Mouse (Mus musculus) T-helper 17 cell (primary cell): Measurements from ENCODE around the gene Capn2.

Experiments
- in situ Hi-C, 2 experiments: fragments of 300-600 bp; cut with MboI, MseI; formaldehyde crosslinking; loops; 1 replicate in 1 of 2; 2 replicates in 1 of 2; pipeline ENCODE4 v1.15.1; 2025; ENCODE audit warnings: high pct_unique_total_duplicates in 2 of 2

The Capn2 gene

DNA sequence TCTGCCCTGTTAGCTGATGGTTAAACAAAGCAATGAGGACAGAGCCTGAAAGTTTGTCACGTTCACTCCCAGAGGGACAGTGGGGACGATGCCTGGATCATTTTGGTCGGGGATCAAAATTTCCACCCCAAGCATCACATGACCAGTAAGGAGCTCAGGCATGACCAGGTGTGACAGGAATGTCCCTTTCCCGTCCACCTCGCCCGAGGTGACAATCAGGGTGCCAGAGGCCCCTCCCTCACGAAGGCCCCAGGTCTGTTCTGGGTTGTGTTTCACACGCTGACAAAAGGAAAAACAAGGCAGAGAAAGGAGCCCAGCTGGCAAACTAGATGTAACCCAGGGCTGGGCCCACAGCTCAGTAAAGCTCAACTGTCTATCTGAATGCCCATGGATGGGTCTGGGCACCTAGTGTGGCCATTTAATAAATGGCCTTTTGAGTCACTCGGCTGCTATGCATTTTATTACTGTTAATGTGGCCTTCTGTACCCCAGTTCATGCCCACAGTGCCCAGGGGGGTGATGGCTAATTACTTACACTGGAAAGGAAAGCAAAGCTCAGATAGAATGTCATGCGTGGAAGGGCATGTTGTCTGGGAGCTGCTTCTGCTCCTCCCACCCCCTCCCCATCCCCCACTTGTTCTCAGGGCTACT is 35.6 kb downstream of the Capn2 start:
- in situ Hi-C loops, result loop anchor here in 1 of 2 experiments (10.0 kb wide), 1 partner anchor 173 kb away; no protein-coding TSS in a partner anchor

DNA sequence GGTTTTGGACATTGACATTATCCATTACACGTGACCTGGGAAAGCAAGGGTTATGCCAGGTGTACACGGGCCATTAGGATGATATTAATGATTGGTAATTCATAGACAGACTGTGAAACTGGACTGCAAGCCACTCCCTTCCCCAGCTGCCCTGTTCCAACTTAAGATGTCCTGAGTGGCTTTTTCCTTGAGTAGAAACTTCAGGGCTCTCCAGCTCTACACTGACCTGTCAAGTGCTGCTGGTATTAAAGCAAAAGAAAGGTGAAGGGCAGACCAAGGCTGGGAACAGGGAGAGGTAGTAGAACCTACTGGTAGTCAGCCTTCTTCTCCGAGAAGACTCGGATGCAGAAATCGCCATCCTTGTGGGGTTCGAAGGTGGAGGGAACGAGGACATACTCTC is 36.3 kb downstream of the Capn2 start:
- in situ Hi-C loops, result loop anchor here in 1 of 2 experiments (10.0 kb wide), 1 partner anchor 174 kb away; no protein-coding TSS in a partner anchor

DNA sequence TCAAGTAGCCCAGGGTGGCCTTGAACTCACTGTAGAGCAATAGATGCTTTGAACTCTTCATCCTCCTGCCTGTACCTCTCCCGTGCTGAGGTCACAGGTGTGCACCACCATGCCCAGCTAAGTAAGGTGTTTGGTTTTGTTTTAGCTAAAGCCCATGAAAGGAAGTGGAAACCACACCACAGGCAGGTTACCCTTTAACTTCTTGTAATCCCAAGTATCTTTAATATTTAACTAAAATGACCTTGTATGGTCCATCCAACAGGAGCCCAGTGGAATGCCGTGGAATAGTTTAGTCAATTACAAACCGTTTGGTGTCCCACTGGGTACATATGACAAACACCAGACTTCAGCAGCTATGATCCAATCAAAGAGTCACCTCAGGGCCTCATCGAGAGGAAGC is 38.5 kb downstream of the Capn2 start:
- in situ Hi-C loops, result loop anchor here in 1 of 2 experiments (5.0 to 10.0 kb wide), 2 partner anchors 326 to 773 kb away; no protein-coding TSS in a partner anchor

DNA sequence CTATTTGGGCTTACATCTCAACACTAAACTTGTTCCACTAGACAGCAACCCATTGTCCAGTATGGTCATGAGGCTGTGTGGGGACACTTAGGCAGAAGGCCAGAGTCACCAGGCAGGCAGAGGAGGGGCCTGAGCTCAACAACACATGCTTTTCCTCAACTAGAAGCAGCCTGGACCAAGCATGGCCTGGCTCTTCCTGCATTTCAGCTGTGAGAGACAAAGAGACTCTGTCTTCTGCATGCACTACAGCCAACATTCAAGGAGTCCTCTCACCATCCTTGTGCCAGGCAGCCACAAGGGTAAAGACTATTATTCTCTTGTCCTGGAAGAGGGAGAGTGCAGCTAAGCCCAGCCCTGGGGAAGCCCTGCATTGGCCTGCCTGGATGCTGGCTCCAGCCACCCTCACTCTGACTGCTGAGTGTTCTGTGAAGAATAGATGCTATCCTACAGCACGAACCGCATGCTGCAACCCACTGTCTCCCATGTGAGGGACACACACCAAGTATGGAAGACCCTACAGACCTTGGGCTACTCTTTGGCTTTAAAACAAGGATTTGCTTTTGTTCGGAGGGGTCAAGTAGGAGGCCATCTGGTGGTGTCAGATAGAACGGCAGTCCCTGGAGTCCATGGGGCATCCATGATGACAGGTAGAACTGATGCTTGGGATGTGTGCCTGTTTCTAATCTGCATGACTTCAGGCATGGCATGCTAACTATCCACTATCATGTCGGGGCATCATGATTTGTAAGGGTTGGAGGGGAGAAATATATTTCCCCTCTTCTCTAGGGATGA is 42.2 kb downstream of the Capn2 start:
- in situ Hi-C loops, result loop anchor here in 1 of 2 experiments (5.0 to 10.0 kb wide), 2 partner anchors 330 to 777 kb away; no protein-coding TSS in a partner anchor

DNA sequence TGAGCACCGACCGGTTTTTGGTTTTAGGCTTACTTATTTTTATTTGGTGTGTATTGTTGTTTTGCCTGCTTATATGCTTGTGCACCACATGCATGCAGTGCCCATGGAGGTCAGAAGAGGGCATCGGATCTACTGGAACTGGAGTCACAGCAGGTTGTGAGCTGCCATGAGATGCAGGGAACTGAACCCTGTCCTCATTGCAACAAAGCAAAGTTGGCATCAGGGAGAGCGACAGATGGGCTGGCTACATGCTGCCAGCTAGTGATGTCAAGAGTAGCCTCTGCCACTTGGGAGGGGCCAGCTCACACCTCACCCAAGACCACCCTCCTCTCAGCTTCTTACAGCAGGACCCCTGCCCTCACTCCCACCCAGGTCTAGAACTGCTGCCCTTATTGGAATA is 51.4 kb downstream of the Capn2 start:
- in situ Hi-C loops, result no loop called here

DNA sequence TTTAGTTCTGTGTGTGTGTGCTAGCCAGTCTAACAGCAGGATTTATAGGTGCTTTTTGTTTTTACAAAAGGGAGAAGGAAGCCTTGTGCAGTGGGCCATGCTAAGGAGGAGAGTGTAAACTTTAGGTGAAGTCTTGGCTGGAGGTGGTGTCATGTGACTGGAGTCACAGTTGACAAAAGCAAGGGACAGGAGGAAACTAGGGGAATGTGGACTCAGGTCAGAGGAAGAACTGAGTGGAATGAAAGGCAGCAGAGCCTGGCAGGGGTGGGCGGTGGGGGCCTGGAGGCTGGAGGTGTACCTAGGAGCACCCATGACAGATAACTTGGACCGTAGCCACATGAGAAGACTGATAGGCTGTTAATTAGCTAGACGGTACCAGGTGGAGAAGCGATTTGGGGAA is 52.1 kb downstream of the Capn2 start:
- in situ Hi-C loops, result no loop called here

DNA sequence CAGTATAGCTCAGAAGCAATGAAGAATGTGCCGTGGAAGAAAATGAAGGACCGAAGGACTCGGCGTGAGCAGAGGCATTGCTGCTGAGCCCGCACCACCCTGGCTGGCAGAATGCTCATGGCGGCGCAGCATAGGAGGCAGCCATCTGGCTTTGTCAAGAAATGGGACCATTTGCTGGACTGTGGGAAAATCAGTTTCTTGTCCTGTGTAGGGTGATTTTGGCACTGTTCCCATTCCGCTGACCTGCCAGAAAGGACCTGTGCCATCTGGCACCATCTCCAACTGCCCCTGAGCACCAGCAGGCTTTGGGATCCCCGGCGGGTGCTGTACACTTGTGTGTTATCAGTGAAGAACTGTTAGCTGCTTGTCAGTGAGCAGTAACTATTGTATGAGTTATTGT is 55.6 kb downstream of the Capn2 start:
- in situ Hi-C loops, result no loop called here

DNA sequence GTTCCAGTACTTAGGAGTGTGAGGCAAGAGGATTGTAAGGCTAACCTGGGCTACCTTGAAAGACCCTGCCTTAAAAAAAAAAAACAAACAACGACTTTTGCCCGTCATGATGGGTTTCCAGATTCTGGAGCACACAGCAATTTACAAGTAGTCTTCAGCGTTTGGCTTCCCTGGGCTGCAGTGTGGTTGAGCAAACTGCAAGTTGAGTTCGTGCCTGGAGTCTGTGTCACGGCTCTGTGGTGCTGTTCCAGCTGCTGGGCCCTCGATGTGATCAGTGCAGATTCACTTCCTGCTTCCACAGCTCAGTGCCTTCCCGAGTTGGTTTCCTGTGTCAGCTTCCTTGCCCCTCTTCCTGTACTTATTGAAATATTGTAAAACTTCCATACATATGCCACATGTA is 56.1 kb downstream of the Capn2 start:
- in situ Hi-C loops, result no loop called here

DNA sequence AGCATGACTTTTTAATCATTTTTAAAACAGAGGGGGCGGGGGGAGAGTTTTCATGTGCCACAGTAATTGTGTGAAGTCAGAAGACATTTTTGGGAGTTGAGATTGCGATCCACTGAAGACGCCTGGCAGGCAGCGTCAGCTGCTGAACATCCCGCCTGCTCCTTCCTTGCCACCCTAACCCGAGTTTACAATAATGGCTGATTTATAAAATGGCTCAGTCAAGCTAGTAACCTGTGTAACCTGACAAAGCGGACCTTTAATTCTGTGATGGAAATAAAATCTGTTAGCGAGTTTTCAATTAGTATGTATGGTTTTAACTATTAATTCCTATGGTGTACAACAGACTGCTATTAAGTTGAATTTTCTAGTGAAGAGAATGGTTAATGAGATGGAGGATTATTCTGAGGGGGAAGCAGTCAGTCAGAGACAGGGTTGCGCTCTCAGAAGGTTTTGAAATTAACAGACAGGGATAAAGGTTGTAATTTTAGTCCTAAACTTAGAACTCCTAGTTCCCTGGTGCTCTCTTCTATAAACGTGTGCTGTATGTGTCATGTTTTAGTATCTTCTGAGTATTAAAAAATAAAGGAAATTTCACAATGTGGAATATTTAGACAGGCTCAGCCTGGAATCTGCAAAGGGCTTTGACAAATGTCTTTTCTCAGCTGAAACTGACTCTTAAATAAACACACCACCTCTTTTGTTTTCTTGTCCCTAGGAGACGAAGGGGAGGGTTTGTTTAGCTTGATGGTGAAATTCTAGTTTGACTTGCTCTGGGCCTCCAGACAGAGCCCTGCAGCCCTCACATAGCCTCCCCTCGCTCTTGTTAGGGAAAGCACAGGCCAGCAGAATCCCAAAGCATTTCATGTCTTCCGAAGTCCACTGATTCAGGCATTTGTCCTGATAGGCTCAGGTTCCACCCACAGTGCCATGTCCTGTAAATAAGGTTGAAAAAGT is 56.8 kb downstream of the Capn2 start:
- in situ Hi-C loops, result no loop called here

DNA sequence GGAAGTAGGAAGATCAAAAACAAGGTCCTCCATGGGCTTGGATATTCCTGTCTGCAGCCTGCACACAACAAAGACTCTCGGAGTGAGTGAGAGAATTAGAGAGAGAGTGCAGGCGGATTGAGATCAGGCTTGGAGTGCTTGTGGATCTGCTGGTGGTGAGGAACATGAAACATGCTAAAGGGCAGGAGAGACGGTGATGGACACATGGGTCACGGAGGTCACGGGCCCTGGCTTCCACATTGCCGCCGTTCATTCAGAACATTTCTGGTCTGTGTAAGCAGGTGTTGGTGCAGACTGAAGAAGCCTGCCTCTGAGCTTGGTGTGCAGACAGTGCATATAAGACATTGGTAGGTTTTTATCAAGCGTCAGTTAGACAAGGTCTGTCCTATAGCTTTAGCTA is 58.0 kb downstream of the Capn2 start:
- in situ Hi-C loops, result no loop called here

DNA sequence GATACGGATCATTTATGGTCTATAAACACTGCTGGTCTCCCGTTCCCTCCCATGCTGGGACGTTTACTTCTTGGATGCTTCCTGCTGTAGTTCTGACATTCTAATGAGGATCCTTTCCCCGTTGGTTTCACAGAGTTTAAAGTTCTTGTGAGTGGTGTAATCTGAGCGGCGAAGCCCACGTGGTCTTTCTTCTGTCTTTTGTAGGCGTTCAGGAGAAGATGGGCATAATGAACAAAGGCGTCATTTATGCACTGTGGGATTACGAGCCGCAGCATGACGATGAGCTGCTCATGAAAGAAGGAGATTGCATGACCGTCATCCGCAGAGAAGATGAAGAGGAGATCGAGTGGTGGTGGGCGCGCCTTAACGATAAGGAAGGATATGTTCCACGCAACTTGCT is 58.9 kb downstream of the Capn2 start:
- in situ Hi-C loops, result no loop called here

DNA sequence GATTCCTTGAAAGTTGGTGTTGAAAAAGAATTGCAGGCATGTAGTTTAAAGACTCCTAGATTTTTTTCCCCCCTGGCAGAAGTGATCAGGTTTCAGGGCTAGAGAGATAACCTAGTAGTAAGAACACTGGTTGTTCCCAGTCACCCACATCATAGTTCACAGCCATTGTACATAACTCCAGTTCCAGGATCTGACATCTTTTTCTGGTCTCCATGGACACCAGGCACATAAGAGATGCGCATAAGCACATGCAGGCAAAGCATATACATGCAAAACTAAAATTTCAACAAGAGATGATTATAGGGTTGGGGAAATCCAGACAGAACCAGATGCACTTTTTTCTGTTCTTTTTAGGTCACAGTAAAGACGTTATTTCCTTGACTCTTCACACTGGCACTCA is 62.3 kb downstream of the Capn2 start:
- in situ Hi-C loops, result no loop called here

DNA sequence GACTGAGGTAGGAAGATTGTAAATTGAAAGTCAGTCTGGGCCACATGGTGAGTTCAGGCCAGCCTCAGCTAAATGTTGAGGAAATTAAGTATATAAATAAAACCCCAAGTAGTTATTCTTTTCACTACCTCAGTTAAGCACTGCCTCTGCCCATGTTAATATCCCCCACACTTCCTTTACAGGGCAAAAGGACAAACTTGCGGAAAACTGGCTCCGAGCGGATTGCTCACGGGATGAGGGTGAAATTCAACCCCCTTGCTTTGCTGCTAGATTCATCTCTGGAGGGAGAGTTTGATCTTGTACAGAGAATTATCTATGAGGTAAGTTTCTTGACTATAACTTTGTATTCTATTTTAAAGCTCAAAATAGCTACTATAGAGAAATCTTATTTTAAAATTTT is 64.9 kb downstream of the Capn2 start:
- in situ Hi-C loops, result no loop called here

DNA sequence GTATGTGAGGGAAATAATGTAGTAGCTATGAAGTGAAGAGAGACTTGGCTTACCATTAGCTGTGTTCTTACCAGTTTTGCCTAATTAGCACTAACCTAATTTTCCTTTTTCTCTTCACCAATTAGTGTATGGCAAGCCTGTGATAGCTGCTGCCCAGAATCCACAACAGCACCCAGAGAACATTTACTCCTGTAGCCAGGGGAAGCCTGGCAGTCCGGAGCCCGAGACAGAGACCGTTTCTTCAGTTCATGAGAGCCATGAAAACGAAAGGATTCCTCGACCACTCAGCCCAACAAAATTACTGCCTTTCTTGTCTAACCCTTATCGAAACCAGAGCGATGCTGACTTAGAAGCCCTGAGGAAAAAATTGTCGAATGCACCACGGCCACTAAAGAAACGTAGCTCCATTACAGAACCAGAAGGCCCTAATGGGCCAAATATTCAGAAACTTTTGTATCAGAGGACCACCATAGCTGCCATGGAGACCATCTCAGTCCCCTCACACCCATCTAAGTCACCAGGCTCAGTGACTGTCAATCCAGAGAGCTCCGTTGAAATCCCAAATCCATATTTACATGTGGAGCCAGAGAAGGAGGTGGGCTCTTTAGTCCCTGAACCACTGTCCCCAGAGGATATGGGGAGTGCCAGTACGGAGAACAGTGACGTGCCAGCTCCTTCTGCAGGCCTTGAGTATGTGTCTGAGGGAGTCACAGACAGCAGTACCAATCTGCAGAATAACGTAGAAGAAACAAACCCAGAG is 69.0 kb downstream of the Capn2 start:
- in situ Hi-C loops, result no loop called here

DNA sequence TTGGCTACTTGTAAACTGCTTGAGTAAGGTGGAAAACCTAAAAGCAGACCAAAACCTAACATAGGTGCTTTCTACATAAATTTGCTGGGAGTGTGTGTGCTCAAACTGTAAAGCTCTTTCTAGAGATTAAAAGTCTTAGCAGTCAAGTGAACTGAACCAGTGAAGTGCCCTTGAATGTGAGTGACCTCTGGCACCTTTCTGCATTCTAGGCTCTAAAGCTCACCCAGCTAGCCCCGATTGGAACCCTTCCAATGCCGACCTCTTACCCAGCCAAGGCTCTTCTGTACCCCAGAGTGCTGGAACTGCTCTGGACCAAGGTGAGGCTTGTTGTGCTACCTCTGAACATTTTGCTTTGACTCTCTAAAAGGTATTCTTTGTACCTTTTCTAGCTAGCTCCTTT is 73.3 kb downstream of the Capn2 start:
- in situ Hi-C loops, result no loop called here

DNA sequence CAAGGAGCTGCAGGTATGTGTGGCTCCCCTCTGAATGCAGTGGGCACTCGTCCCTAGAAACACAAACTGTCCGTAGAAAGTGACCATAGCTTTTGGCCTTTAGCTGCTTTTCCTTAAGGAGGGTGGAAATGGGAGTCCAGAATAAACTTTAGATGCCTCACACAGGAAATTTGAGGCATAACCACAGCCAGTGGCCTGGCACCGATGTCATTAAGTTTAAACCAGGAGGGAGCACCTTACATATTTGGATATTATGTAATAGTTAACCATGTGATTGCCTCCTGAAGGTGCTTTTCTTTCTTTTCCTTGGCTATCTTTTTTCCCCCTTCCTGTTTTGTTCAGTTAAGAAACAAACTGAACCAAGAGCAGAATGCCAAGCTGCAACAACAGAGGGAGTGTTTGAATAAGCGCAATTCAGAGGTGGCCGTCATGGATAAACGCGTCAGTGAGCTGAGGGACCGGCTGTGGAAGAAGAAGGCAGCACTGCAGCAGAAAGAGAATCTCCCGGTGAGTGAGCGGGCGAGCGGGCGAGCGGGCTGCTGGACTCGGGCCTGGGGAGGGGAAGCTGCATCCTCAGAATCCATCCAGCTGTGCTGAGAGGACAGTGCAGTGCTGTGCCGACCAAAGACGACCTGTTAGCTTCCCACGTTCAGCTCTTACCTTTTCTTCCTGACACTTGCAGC is 75.5 kb downstream of the Capn2 start:
- in situ Hi-C loops, result no loop called here

DNA sequence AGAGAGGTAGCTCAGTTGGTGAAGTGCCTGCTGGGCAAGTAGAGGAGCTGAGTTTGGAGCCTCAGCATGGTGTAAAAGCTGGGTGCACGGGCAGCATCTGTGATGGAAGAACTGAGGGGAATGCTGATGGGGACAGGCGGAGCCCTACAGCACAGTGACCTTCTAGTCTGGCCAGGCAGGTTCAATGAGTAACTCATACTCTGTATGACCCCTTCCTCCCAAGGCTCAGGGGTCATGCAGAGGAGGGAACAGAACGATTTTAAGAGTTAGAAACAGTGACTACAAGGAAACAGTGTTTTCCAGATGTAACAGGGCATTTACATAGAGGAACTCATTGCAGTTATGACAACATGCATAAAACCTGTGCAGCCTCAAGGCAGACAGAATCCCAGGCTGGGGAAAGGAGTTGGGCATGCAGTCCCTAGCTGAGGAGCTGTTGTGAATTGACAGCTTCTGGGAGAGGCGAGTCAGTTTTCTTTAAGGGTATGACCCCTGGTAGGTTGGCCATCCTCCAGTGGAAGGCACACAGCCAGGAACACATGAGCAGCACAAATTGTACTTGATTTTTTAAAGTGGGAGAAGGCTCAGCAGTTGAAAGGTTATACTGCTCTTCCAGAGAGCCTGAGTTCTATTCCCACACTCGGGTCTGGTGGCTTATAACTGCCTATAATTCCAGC is 77.7 kb downstream of the Capn2 start:
- in situ Hi-C loops, result no loop called here

DNA sequence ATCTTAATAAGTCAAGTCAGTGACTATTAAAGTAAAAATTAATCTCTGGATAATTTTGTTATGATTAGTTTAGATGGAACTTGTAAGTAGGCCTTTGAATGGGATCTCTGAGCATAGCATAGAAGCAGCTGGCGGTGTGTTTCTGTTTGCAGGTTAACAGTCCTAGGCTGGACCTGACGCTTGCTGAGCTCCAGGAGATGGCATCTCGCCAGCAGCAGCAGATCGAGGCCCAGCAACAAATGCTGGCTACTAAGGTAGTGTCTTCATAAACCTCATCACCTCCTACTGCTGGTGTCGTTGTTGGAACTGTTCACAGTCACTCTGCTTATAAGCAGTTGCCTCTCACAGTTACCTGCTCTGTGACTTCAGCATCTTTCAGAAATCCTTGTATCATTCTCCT is 80.7 kb downstream of the Capn2 start:
- in situ Hi-C loops, result no loop called here

DNA sequence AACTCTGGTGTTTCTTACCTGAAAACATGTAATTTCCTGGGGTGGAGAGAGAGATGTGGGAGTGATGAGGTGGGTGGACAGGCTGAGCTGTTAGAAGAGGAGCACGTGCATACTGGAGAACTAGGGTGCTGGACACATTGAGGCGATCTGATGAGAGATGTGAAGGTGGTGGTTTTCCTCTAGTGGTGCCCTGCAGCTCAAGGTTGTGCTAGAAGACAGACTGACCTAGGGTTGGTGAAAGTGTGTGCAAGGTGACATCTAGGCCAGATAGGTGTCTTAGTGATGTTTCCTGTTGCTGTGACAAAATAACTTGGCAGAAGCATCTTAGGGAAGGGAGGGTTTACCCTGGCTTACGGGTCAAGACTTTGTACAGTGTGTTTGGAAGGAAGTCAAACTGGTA is 85.3 kb downstream of the Capn2 start:
- in situ Hi-C loops, result no loop called here

DNA sequence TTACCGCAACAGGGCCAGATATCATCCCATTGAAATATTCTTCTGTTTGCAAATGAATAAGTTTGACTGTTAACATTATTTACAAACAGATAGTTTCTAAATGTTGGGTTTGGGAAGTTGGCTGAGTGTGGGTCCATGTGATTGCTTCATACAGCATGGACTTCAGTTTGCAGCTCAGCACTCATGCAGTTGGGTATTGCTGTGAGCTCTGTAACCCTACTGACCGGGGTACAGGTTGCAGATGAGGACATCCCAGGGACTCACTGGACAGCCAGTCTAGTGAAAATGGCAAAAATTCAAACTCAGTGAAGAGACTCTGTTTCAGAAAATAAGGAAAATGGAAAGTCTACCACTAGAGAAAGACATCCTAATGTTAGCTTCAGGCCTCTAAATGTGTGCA is 86.7 kb downstream of the Capn2 start:
- in situ Hi-C loops, result no loop called here
